Mouse (Mus musculus) effector memory CD4-positive, alpha-beta T cell, adult 5 months (primary cell): ENCODE results near the gene Cobl. TPM values are rescaled to one million over a fixed set of nuclear protein-coding genes. Genes with fewer than 3 reads are reported as not detected.

ENCODE experiments used
- polyA plus RNA-seq: library from polyadenylated mRNA; unstranded; fragments of 100-300 nt; shearing (Covaris generic); gene quantifications from one replicate; pipeline ENCODE4 v1.2.1, GENCODE M21; 2017

The Cobl gene
- polyA plus RNA-seq, result not detected

GRCm38 (mm10) chr11:12464181-12465162, at the start of gene Cobl:
Cobl (minus strand) TSS chr11:12464960.

